Mouse (Mus musculus) MEL (cell line): ENCODE data around the gene Mgl2.

ENCODE experiments used
- E2F4 ChIP-seq: IDR thresholded peaks from 2 replicates; pipeline ENCODE4 v1.6.1; 2011; ENCODE audit warnings: low read depth, low read length, improper control_type of control experiment, borderline replicate concordance
- POLR2A ChIP-seq, 2 experiments: IDR thresholded peaks; 2 replicates each; pipeline ENCODE4 v1.6.1; 2011 to 2012; ENCODE audit warnings: low read length in 2 of 2, mild to moderate bottlenecking in 2 of 2, control low read depth in 1 of 2, improper control_type of control experiment in 1 of 2, low read depth in 1 of 2, moderate library complexity in 1 of 2; ENCODE audit not compliant: control insufficient read depth in 1 of 2, insufficient read depth in 1 of 2, poor library complexity in 1 of 2

GRCm38 (mm10) chr11:70165972-70166921, 36.1 kb downstream of the Mgl2 start:
- TF ChIP-seq POLR2A (IDR thresholded peaks at IDR 0.05; ENCODE audit: control insufficient read depth in 1 of 2, insufficient read depth in 1 of 2, low read depth in 1 of 2, low read length in 2 of 2, poor library complexity in 1 of 2) (peak in 1 of 2 experiments; percentile 52; a peak in 2 of 4 replicates), E2F4 (no peak)
